8 mouse cellular contexts compared by ENCODE assay signal in the genomic region with DNA sequence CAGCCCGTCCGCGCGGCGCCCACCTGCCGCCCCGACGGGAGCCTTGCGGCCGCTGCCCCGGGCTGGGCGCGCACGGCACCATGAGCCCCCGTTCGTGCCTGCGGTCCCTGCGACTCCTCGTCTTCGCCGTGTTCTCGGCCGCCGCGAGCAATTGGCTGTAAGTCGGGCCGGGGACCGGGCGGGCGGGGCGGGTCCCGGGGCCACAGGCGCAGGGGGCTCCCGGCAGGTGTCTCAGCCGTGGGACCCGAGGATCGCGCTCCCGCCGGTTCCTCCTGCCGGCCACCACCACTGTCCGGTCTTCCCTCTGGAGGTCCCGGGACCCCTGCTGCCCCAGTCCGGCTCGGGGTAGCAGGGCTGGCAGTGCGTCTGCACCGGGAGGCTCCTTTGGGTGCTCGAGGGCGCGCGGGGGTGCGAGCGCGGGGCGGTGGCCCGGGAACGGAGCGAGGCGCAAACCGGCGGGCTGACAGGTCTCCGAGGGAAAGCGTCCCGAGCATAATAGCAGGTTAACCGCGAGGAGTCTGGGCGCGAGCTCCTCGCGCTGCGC. TPM values are rescaled to one million over a fixed set of nuclear protein-coding genes. Genes with fewer than 3 reads are reported as not detected.
DNase-seq lines count a peak whose midpoint lies in the region; ATAC-seq and TF ChIP-seq lines count a peak whose summit lies in the region.

No protein-coding gene starts in this region.

- TF ChIP-seq CTCF in lung, embryonic 14.5 days (IDR thresholded peaks at IDR 0.05; ENCODE audit: low read depth): no peak

- H3K4me2 ChIP-seq in lung, embryonic 14.5 days: peak overlapping the region; percentile 90
- H3K4me2 ChIP-seq in forebrain, embryonic 12.5 days: peak overlapping the region; percentile 92
- H3K4me2 ChIP-seq in neural tube, embryonic 15.5 days: peak overlapping the region; percentile 98

- no peak overlapping the region for H3K27ac ChIP-seq in lung, embryonic 14.5 days (ENCODE audit: low read depth)
- no peak overlapping the region for H3K27ac ChIP-seq in forebrain, embryonic 12.5 days
- peak overlapping the region; percentile 21; the same call in 1 of the 2 replicates for H3K27ac ChIP-seq in limb, embryonic 10.5 days
- H3K27ac ChIP-seq in neural tube, embryonic 15.5 days (replicated peaks): peak overlapping the region; percentile 60

- H3K4me1 ChIP-seq in lung, embryonic 14.5 days (ENCODE audit: insufficient read depth): peaks cover under 1% of the 10 kb centered on the region; the same call in 1 of the 2 replicates
- peaks cover 37% of the 10 kb centered on the region for H3K4me1 ChIP-seq in forebrain, embryonic 12.5 days
- H3K4me1 ChIP-seq in limb, embryonic 10.5 days: peaks cover 39% of the 10 kb centered on the region
- H3K4me1 ChIP-seq in neural tube, embryonic 15.5 days: peaks cover 41% of the 10 kb centered on the region

- peak overlapping the region; percentile 47 for H3K4me3 ChIP-seq in lung, embryonic 14.5 days (ENCODE audit: low read depth, low read length)
- peak overlapping the region; percentile 53 for H3K4me3 ChIP-seq in forebrain, embryonic 12.5 days (replicated peaks)
- H3K4me3 ChIP-seq in limb, embryonic 10.5 days: peak overlapping the region; percentile 57
- peak overlapping the region; percentile 54 for H3K4me3 ChIP-seq in neural tube, embryonic 15.5 days (replicated peaks)

- no peaks in the 10 kb centered on the region for H3K36me3 ChIP-seq in lung, embryonic 14.5 days (ENCODE audit: insufficient read depth)
- no peaks in the 10 kb centered on the region for H3K36me3 ChIP-seq in forebrain, embryonic 12.5 days (replicated peaks)
- no peaks in the 10 kb centered on the region for H3K36me3 ChIP-seq in limb, embryonic 10.5 days
- H3K36me3 ChIP-seq in neural tube, embryonic 15.5 days: no peaks in the 10 kb centered on the region

- DNase-seq in lung, embryonic 14.5 days: no peak
- DNase-seq in lung, postnatal 25 days (ENCODE audit: low spot score): no peak
- peak; percentile 55 for DNase-seq in limb, embryonic 10.5 days (ENCODE audit: low spot score)
- no peak for DNase-seq in cerebellum, adult 18-20 months
- DNase-seq in gastrocnemius, adult 18-20 months (ENCODE audit: low spot score): no peak
- no peak for DNase-seq in adipocyte (ENCODE audit: low spot score)

- H3K9ac ChIP-seq in lung, embryonic 14.5 days: peak overlapping the region; percentile 44
- H3K9ac ChIP-seq in forebrain, embryonic 12.5 days: peak overlapping the region; percentile 45; the same call in 1 of the 2 replicates
- peak overlapping the region; percentile 64 for H3K9ac ChIP-seq in neural tube, embryonic 15.5 days (replicated peaks)

- 1% methylated on average over 70 of the region's 71 CpGs for WGBS in lung, embryonic 14.5 days
- under 1% methylated on average over 67 of the region's 71 CpGs for WGBS in forebrain, embryonic 12.5 days
- 2% methylated on average over 71 of the region's 71 CpGs for WGBS in limb, embryonic 10.5 days
- under 1% methylated on average over 58 of the region's 71 CpGs for WGBS in neural tube, embryonic 15.5 days

- H3K27me3 ChIP-seq in lung, embryonic 14.5 days (ENCODE audit: insufficient read depth, low read length): peaks cover 74% of the 10 kb centered on the region
- H3K27me3 ChIP-seq in forebrain, embryonic 12.5 days: peaks cover 92% of the 10 kb centered on the region
- peaks cover 94% of the 10 kb centered on the region for H3K27me3 ChIP-seq in limb, embryonic 10.5 days (ENCODE audit: low read depth, poor library complexity, severe bottlenecking)
- H3K27me3 ChIP-seq in neural tube, embryonic 15.5 days (replicated peaks): peaks cover 39% of the 10 kb centered on the region

- no peak for ATAC-seq in lung, embryonic 14.5 days (ENCODE audit: insufficient read depth)
- ATAC-seq in forebrain, embryonic 12.5 days (ENCODE audit: low FRiP score): no peak
- peak; percentile 12; the same call in 1 of the 2 replicates for ATAC-seq in neural tube, embryonic 15.5 days (ENCODE audit: low FRiP score)

- no peaks in the 10 kb centered on the region for H3K9me3 ChIP-seq in lung, embryonic 14.5 days (ENCODE audit: low read depth, low read length)
- no peaks in the 10 kb centered on the region for H3K9me3 ChIP-seq in forebrain, embryonic 12.5 days
- H3K9me3 ChIP-seq in limb, embryonic 10.5 days (replicated peaks): no peaks in the 10 kb centered on the region
- H3K9me3 ChIP-seq in neural tube, embryonic 15.5 days (replicated peaks): no peaks in the 10 kb centered on the region

RNA-seq across cellular contexts. Expression of a gene that starts 0.4 kb away (rescaled TPM):
- 1.2 and 1.3 TPM in 2 replicates for polyA plus RNA-seq in lung, embryonic 14.5 days (2014; fragmentation: Nextera tagmentation; extraction: Ambion mirVana)
- 0.36 and 0.52 TPM in 2 replicates for polyA plus RNA-seq in forebrain, embryonic 12.5 days (2016; fragmentation: Nextera tagmentation; extraction: Ambion mirVana)
- polyA plus RNA-seq in limb, embryonic 10.5 days (2016; fragmentation: Nextera tagmentation; extraction: Ambion mirVana): 1.3 and 1.4 TPM in 2 replicates
- 3.8 and 5.0 TPM in 2 replicates for polyA plus RNA-seq in neural tube, embryonic 15.5 days (2015; fragmentation: Nextera tagmentation; extraction: Ambion mirVana)
- total RNA-seq in gastrocnemius, adult 18-20 months (2021): 10 to 100 TPM; 11.3 to 12.9 TPM

Comparison
In these comparisons a context has a peak if more than half of its experiments do, and no peak if none do; other contexts are left out.
1. H3K27ac ChIP-seq: peak in limb, embryonic 10.5 days (single experiment) and neural tube, embryonic 15.5 days (single experiment); none in lung, embryonic 14.5 days (single experiment) and forebrain, embryonic 12.5 days (single experiment).
2. Peak in every context shown above with its lines, with median percentiles within 50 percentile points of each other: H3K4me2 ChIP-seq, H3K4me3 ChIP-seq and H3K9ac ChIP-seq.